Mouse (Mus musculus) limb, embryonic 14.5 days (tissue): ENCODE data around the gene Mrgpra1. TPM values are rescaled to one million over a fixed set of nuclear protein-coding genes. Genes with fewer than 3 reads are reported as not detected.
"Not testable (repeated sequence)": the region's sequence is repeated elsewhere in the genome, so short reads cannot be mapped to it uniquely, and the experiment has no call there.

ENCODE experiments used
- ATAC-seq: fragments of 200-750 bp; cut with Nextera tagmentation; 2 replicates; pipeline ENCODE4 v1.8.0; 2017; ENCODE audit warnings: low read depth, moderate number of reproducible peaks, moderate TSS enrichment; ENCODE audit not compliant: low FRiP score
- DNase-seq: peaks from one replicate; pipeline ENCODE4 v3.0.0-alpha.2; 2015; ENCODE audit warnings: low spot score
- H3K27ac ChIP-seq: fragments of 300-500 bp; sonication (generic); replicated peaks from 2 replicates; pipeline ENCODE4 v1.5.1; 2014; ENCODE audit warnings: low read depth, mild to moderate bottlenecking, low read length, moderate library complexity, mixed read lengths
- H3K27me3 ChIP-seq: fragments of 300-500 bp; sonication (generic); 2 replicates; pipeline ENCODE4 v1.6.1; 2014; ENCODE audit warnings: low read length, mixed read lengths; ENCODE audit not compliant: control insufficient read depth, insufficient read depth
- H3K36me3 ChIP-seq: fragments of 300-500 bp; sonication (generic); 2 replicates; pipeline ENCODE4 v1.6.1; 2014; ENCODE audit warnings: mild to moderate bottlenecking, low read length, moderate library complexity, mixed read lengths; ENCODE audit not compliant: control insufficient read depth, insufficient read depth
- H3K4me1 ChIP-seq: fragments of 300-500 bp; sonication (generic); 2 replicates; pipeline ENCODE4 v1.6.1; 2014; ENCODE audit warnings: antibody characterized with exemption, low read length, mixed read lengths; ENCODE audit not compliant: control insufficient read depth, insufficient read depth
- H3K4me2 ChIP-seq: fragments of 300-500 bp; sonication (generic); replicated peaks from 2 replicates; pipeline ENCODE4 v1.6.1; 2014; ENCODE audit warnings: low read depth, mild to moderate bottlenecking, low read length, moderate library complexity; ENCODE audit not compliant: severe bottlenecking
- H3K4me3 ChIP-seq: fragments of 300-500 bp; sonication (generic); replicated peaks from 2 replicates; pipeline ENCODE4 v1.5.1; 2014; ENCODE audit warnings: low read length
- H3K9ac ChIP-seq: fragments of 300-500 bp; sonication (generic); 2 replicates; pipeline ENCODE4 v1.6.1; 2014; ENCODE audit warnings: mild to moderate bottlenecking, low read depth, low read length, moderate library complexity; ENCODE audit not compliant: severe bottlenecking
- H3K9me3 ChIP-seq: fragments of 300-500 bp; sonication (generic); 2 replicates; pipeline ENCODE4 v1.6.1; 2016; ENCODE audit warnings: low read length; ENCODE audit not compliant: control insufficient read depth
- POLR2A ChIP-seq: fragments of 200-500 bp; IDR thresholded peaks from 2 replicates; pipeline ENCODE4 v1.8.0; 2012; ENCODE audit warnings: inconsistent platforms, mild to moderate bottlenecking, moderate library complexity, borderline replicate concordance; ENCODE audit not compliant: insufficient read depth, insufficient read length; ENCODE audit errors: extremely low read depth
- WGBS: fragments of 180-500 bp; shearing (Covaris S2); extraction: QIAGEN DNeasy Blood & Tissue Kit; methylation state at CpG from one replicate; pipeline ENCODE4 v1.1.7; 2014; 5-methylcytosine and 5-hydroxymethylcytosine counted together
- polyA plus RNA-seq, 2 experiments: library from polyadenylated mRNA; depleted of rRNA in 1 of 2; stranded (reverse) in 1 of 2; unstranded in 1 of 2; fragments of >200 nt; fragmentation: Nextera tagmentation in 1 of 2; extraction: Ambion mirVana in 1 of 2; gene quantifications; 2 replicates each; pipeline versions ENCODE4 v1.2.1 to v1.2.3; 2012 to 2014

The Mrgpra1 gene
- polyA plus RNA-seq (2012; rRNA removed): not detected in 2 replicates
- not detected in 2 replicates for polyA plus RNA-seq (2014; fragmentation: Nextera tagmentation; extraction: Ambion mirVana)

DNA sequence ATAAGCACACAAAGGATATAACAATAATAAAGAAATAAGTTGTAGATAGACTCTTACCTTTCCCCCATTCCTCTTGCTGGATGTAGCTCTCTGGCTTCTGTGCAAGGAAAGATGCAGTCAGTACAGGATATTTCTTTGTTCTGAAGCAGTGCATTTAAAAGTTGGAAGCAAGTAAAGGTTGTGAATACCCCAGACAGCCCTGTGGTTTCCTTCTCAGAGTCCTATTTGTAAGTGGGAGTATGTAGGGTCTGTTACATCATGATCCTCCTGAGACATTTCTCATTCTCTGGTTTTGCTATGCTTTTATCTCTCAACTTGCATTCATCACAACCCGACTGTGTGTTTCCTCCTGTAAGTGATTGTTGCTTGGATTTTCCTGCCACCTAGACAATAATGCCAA, at the start of gene Mrgpra1:
TSS of gene Mrgpra1 (minus strand) at position 101 of the 400 bp plus-strand sequence.
- H3K4me3 ChIP-seq: no peak within 1 kb of the TSS
- TF ChIP-seq POLR2A: no peak

DNA sequence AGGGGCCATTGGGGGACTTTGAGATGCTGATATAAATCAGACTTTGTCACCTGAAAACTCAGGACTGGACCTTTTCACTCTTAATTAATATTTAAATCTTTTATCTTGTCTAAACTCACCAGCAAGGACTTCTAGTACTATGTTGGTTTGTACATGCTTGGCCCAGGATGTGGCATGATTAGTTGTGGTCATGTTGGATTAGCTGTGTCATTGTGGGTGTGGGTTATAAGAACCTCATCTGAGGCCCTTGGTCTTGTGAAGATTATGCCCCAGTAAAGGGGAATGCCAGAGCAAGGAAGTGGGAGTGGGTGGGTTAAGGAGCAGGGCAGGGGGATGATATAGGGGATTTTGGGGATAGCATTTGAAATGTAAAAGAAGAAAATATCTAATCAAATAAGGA, 47.1 kb upstream of the Mrgpra1 start:
- no peak overlapping the region for H3K27ac ChIP-seq
- H3K36me3 ChIP-seq: no peaks in the 10 kb centered on the region
- TF ChIP-seq POLR2A: no peak
- 0 out of 2 replicates have a peak, but pooled peaks cover 6% of the 10 kb centered on the region for H3K9me3 ChIP-seq
- no peak overlapping the region for H3K4me2 ChIP-seq
- no peak overlapping the region for H3K4me3 ChIP-seq
- H3K9ac ChIP-seq: no peak overlapping the region
- DNase-seq (no peak), ATAC-seq (no peak)
- no peaks in the 10 kb centered on the region for H3K4me1 ChIP-seq
- H3K27me3 ChIP-seq: no peaks in the 10 kb centered on the region

More for the DNA sequence above, at the start of gene Mrgpra1:
- no peak within 1 kb of the TSS for H3K4me2 ChIP-seq
- H3K27me3 ChIP-seq: no peaks in the 10 kb centered on the region
- H3K9me3 ChIP-seq: peaks cover 4% of the 10 kb centered on the region
- H3K9ac ChIP-seq: no peak within 1 kb of the TSS
- ATAC-seq (no peak), DNase-seq (no peak)
- WGBS: 87% methylated on average over 1 of the region's 1 CpGs
- no peak within 1 kb of the TSS for H3K27ac ChIP-seq
- no peaks in the 10 kb centered on the region for H3K4me1 ChIP-seq
- no peaks in the 10 kb centered on the region for H3K36me3 ChIP-seq

DNA sequence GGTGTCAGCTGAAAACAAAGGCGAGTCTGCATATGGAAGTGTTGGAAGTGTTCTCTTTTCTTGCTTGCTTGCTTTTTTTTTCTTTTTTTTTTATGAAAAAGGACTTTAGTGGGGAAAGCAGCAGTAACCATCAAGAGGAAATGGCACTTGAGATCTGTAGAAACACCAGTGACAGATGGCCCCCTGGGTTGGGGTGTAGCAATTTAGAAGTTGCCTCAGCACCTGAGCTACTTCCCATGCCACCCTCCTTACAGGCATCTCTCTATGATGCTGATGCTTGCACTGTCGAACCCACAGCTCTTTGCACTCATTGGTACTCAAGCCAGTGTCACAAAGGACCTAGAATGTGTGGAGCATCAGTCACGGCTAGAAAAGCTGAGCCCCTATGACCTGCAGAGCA, 5.6 kb downstream of the Mrgpra1 start:
- Histone ChIP-seq H3K4me3 (no peak overlapping the region), H3K4me1 (no peaks in the 10 kb centered on the region), H3K36me3 (no peaks in the 10 kb centered on the region), H3K9me3 (peaks cover 7% of the 10 kb centered on the region), H3K27me3 (no peaks in the 10 kb centered on the region), H3K27ac (no peak overlapping the region), H3K4me2 (no peak overlapping the region), H3K9ac (no peak overlapping the region)
- ATAC-seq (no peak), DNase-seq (no peak)
- whole genome bisulfite sequencing: 67% methylated on average over 3 of the region's 3 CpGs
- no peak for TF ChIP-seq POLR2A

DNA sequence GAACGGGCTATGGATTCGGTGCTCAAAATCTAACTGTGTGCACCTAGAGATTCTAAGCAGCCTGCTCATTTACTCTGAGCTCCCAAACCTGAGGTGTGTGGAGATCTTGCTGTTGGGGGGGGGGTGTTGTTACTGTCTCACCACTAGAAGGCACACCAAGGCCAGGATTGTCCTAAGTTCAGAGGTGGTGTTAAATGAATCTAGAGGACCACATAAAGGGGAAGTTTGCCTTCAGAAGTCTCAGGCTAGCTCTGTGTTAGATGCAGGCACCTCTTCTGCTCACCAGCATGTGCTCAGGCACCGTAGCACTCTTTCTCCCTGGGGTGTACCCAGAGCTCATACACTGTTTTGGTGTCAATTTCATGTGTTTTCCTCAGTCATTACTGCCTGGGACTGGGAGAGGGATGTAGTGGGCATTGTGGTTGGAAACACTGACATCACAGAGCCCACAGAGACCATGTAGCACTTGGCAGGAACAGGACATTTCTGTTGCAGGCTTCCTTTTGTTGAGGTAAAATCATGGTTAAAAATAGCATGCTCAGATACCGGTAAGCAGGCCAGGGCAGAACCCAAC, 8.0 kb downstream of the Mrgpra1 start:
- DNase-seq (no peak), ATAC-seq (no peak)
- Histone ChIP-seq H3K27me3 (no peaks in the 10 kb centered on the region), H3K9me3 (peaks cover 7% of the 10 kb centered on the region), H3K27ac (no peak overlapping the region), H3K9ac (no peak overlapping the region), H3K4me1 (no peaks in the 10 kb centered on the region), H3K36me3 (no peaks in the 10 kb centered on the region), H3K4me3 (no peak overlapping the region), H3K4me2 (no peak overlapping the region)
- no peak for TF ChIP-seq POLR2A
- WGBS: 78% methylated on average over 4 of the region's 4 CpGs

GRCm38 (mm10) chr7:47341887-47342286, 12.2 kb downstream of the Mrgpra1 start:
- not testable (repeated sequence) for H3K4me2 ChIP-seq, H3K9me3 ChIP-seq, DNase-seq, H3K4me3 ChIP-seq, H3K9ac ChIP-seq, H3K27me3 ChIP-seq, H3K4me1 ChIP-seq, ATAC-seq, H3K27ac ChIP-seq, H3K36me3 ChIP-seq
- 71% methylated on average over 3 of the region's 3 CpGs for WGBS

DNA sequence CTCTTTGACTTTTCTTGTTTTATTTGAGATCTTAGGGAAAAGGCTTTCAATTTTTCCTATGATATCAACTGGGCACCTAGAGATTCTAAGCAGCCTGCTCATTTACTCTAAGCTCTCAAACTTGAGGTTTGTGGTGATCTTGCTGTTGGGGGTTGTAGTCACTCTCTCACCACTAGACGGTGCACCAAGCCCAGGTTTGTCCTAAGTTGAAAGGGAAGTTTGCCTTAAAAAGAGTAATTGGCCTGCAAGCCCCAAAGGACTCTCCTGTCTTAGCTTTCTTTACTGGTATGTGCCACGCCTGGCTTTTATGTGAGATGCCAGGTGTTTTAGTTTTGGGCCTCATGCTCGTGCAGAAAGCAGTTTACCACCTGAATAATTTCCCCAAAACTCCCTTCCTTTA, 12.7 kb downstream of the Mrgpra1 start:
- WGBS: 64% methylated on average over 3 of the region's 3 CpGs
- not testable (repeated sequence) for DNase-seq, ATAC-seq

More for the DNA sequence above, 12.7 kb downstream of the Mrgpra1 start:
- H3K4me3 ChIP-seq, H3K9ac ChIP-seq, H3K27me3 ChIP-seq, H3K36me3 ChIP-seq, H3K9me3 ChIP-seq, H3K27ac ChIP-seq, H3K4me1 ChIP-seq, H3K4me2 ChIP-seq: not testable (repeated sequence)
